Mouse (Mus musculus): ENCODE data around the gene Tpbgl.

The Tpbgl gene

DNA sequence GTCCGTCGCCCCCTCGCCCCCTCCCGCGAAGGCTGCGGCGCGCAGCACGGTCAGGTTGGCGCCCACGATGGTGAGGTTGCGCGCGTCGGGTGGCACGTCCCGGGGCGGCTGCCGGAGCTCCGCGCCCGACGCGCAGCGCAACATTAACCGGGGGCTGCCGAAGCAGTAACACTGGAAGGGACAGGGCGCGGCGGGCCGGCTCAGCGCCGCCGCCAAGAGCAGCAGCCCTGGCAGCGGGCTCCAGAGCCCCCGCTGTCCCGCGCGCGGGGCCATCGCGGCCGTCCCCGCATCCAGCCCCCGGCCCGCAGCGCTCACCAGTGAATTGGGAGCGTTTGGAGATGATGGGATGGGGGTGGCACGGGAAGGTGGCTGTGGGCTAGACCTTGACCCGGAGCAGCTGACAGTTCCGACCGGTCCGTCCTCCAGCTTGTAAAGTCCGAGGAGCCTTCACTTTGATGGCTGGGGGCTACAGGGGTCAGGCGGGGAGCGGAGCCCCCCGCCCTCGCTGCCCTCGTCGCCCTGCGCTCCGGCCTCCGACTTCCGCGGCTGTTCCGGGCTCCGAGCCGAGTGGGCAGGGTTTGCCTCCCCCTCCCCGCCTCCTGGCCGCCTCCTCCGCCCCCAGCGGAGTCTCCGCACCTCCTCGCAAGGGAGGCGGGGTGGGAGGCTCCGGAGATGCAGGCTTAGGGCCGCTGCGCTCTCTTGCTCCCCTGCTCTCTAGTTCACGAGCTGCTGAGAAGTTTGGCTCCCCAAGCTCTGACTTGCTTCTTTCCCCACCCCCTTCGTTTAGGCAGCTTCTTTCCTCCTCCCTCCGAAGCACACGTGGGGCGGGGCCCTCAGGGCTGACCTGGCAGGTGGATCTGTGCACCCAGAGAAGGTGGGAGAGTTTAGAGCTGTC is at the start of gene Tpbgl:
Gene Tpbgl (minus strand): TSS at position 728 of the 895 bp plus-strand sequence.
- no peak for ATAC-seq (ENCODE audit: insufficient number of reproducible peaks, low FRiP score, low TSS enrichment)

DNA sequence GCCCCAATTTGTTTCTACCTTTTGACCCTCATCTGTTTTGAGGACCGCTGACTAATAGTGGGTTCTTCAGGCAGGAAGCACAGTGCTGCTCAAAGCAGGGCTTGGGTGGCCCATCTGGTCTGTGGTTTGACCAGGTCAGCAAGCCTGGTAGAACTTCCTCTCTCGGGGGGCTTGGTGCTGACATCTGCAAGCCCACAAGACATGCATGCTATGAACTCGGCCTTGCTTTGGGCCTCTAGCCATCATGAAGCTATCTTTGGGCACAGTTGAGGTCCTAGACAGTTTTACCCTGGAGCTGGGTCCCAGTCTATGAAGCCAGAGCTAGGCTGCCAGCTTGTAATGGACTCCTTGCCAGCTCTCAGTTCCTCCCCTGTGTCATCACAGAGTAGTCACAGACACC is 48.0 kb upstream of the Tpbgl start:
- ATAC-seq (ENCODE audit: insufficient number of reproducible peaks, low FRiP score, low TSS enrichment) = no peak

DNA sequence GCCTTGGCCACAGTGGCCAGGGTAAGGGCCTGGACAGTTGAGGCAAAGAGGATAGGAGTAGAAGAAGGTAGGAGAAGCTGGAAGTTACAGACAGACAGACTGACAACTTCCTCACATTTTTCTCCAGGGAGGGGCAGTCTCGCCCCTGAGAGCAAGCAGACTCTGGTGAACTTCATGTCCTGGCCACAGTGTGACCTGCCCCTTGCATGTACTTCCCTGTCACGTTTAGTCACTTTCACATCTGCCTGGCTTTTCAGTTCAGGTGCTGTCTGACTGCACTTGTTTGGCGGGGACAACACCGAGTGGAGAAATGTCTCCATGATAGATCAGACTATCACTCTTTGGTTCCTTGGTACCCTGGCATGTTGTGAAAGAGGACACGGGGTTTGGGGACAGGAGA is 47.3 kb upstream of the Tpbgl start:
- ATAC-seq (ENCODE audit: insufficient number of reproducible peaks, low FRiP score, low TSS enrichment) = no peak

DNA sequence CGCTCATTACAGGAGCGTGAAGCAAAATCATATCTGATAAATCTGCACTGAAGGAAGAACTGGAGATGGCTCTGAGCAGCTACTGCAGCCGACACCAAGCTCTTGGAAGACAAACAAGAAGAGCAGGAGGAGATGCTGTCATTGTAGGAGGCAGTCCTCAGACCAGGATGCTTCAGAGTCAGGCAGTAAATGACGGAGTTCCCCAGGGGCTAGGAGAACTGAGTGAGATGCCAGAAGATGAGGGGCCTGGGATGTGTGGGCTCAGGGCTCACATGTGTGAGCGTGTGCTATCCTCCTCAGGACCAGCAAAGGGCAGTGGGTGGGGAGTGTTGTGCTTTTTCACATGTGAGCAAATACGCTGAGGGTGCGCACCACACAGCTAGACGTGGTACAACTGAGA is 46.3 kb upstream of the Tpbgl start:
- ATAC-seq (ENCODE audit: insufficient number of reproducible peaks, low FRiP score, low TSS enrichment) = no peak

DNA sequence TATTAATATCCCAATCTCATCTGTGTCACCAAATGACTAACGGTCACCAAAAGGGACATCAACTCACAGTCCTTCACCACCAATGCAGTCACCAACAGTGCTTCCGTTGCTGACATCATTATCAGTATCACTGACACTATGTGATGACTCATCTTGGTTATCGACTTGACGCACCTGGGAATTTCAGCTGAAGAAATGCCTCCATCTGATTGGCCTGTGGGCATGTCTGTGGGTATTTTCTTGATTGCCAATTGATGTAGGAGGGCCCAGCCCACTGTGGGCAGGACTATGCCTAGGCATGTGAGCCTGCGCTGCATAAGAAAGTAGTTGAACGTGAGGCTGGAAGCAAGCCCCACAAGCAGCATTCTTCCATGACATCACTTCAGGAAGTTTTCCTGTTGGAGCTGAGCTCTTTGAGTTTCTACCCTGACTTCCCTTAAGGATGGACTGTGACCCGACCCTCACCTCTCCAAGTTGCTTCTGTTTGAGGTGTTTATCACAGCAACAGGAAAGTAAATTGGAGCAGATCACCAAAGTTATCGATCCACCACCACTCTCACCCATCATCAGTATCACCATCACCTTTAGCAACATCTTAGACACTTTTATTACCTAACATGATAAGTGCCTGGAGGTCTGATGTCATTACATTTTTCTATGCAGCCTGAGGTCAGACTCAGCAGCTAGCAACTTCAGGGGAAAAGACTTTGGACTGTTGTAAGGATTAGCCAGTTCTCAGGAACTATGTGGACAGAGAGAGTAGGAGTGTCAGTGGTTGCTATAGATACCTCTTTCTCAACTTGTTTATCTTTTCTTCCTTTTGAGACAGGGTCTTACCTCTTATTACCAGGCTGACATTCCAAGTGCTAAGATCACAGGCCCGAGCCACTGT is 44.9 kb upstream of the Tpbgl start:
- no peak for ATAC-seq (ENCODE audit: insufficient number of reproducible peaks, low FRiP score, low TSS enrichment)

DNA sequence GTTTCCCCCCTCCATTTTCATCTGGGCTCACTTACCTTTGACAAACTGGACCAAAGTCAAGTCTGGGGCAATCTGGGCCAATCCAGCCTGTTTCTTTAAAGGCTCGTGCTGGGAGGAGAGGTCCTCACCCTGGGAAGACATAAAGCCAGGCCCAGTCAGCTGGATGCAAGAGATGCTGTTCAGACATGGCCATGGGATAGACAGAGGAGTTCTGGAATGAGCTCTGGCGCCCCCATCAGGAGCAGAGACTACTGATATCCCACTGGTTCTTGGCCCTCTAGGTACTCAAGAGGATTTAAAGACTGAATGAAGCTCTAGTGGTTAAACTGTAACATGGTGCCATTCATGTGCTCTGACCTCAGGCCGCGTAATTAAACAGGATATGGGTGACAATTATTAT is 44.0 kb upstream of the Tpbgl start:
- ATAC-seq (ENCODE audit: insufficient number of reproducible peaks, low FRiP score, low TSS enrichment) = no peak

DNA sequence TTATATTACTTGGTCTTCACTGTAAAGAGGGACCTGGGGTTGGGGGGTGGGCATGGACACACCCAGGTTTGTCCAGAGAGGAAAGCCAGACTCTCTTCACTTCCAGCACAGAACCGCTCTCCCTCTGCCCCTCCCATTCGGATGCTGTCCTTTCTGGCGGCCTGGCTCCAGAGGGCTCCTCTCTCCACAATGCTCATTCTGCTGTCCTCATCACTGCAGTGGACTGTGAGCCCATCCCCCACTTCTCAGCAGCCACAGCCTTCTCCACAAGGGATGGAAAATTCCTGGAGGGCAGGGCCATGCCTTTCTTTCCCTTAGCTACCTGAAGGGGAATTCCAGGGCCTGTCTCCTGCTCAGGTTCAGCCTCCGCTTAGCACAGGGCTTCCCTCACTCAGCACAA is 41.9 kb upstream of the Tpbgl start:
- no peak for ATAC-seq (ENCODE audit: insufficient number of reproducible peaks, low FRiP score, low TSS enrichment)

DNA sequence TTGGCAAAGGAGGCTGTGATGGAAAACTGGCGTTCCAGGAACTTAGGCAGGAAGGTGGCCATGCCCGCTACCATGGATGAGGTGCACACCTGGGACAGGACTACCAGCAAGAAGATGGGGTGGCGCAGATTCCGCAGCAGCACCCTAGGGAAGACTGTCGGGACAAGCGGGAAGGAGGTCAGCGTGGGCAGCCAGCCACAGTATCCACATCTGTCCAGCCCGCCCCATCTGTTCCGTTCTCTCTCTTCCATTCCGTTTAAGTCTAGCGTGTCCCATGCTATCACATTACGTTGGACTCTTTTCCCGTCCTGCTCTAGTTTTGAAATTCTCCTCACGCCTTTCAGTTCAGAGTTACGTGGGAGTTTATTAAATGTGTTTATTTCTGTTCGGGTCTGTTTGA is 40.2 kb upstream of the Tpbgl start:
- no peak for ATAC-seq (ENCODE audit: insufficient number of reproducible peaks, low FRiP score, low TSS enrichment)

DNA sequence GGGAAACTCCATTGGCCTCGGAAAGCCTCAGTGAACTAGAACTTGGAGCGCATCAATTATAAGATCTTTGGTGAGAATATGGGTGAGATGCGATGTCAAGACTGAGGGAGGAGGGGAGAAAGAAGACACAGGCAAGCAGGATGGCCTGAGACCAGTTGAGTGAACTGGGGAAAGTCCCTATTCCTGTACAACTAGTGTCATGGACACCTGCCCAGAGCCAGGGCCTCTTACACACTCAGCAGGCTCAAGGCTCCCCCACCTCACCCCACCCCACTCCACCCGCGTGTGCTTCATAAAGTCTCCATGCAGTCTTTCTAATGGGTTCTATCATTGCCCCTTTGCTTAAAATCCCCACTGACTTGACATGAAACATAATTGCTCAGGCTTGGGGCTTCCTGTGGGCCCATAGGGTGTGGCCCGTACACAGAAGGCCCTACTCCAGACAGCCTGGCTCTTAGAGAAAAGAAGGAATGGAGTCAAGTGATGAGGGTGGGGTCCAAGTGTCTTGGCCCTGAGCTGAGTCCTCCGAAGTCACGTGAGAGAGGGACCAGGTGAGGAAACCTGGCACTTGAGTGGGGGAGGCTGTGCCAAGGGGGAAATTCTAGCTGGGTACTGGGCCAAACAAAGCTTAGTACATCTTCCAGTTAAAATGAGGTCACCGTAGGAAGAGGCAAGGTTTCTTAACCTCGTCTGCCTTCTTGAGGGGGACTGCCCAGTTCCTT is 39.0 kb upstream of the Tpbgl start:
- no peak for ATAC-seq (ENCODE audit: insufficient number of reproducible peaks, low FRiP score, low TSS enrichment)

DNA sequence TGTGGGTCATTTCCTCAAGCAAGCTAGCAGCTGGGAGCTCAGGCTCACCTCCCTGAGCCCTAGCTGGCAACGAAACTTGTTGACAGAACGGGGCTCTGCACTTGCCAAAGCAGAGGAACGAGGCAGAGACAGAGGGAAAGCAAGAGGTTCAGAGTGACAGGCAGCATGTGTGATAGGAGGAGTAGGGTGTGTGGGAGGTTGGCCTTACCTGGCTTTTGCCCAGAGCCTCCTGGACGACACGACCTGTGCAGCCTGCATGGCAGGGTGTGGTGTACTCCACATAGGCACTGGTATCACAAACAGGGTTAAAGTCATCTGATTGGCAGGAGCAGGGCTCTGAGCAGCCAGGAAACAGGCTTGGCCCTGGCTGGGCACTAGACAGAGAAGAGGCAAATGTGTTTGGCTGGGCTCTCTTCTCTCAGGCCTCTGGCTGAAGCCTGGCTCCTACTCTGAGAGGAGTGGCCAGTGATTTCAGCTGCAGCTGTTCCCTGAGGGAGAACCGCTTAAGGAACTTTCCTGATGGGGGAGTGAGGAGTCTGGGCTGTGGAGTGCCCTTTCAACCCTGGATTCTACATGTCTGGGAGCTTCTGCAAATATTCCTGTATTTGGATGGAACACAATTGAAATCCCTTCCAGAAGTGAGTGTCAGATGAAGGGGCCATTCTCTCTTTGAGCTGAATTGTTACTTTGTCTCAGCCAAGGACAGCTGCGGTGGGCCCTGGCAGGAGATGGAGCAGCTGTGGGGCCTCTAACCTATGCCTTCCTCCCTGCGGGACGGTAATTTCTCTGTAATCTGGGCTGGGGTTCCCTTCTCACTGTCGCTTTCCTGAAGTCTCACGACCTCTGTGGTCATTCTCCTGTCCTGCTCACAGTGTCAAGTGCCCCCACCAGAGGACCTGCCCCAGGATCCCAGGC is 37.9 kb upstream of the Tpbgl start:
- peak; percentile 85 for ATAC-seq (ENCODE audit: insufficient number of reproducible peaks, low FRiP score, low TSS enrichment)

DNA sequence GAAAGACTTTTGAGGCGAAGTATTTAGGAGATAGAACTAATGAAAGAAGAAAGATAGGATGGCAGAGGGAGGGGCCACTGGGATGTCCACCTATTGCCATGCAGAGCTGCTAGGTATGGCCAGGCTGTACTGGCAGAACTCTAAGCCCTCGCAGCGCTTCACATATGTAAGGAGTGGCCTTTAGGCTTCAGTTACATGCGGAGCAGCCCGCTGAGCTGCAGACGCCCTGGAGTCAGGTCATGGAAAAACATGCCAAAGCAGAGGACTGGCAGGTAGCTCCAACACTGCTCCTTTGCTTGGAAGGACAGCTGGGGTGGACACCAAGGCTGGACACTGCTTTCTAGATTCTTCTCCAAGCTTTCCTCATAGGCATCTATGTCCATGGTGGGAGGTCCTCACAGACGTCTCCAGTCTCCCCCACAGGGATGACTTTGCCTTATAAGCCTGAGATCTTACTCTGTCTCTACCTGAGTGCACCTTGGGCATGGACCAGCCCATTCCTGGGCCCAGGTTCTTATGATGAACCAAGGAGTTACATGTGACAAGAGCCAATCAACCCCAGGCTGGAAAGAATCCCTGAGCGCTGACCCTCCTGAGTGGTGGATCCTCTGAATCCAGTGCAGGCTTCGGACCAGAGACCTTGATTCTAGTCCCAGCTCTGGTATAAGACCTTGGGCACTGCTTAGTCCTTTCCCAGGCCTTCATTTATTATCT is 36.8 kb upstream of the Tpbgl start:
- ATAC-seq (ENCODE audit: insufficient number of reproducible peaks, low FRiP score, low TSS enrichment) = no peak

DNA sequence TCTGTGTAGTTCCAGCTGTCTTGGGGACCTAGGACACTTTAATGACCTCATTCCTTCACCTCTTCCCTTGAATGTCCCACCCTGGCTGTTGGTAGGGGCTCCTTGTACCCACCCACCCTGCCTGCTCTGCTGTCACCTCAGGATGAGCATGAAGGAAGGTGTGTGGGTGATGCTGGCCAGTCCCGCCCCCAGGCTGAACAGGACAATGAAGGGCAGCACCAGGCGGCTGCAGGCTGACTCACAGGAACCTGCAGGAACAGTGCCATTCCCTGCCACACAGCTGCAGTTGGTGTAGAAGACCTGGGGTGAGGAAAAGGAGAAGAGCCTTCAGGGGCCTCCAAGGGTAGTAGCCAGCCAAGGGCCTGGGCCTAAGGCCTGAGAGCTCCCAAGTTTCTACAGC is 35.4 kb upstream of the Tpbgl start:
- no peak for ATAC-seq (ENCODE audit: insufficient number of reproducible peaks, low FRiP score, low TSS enrichment)

DNA sequence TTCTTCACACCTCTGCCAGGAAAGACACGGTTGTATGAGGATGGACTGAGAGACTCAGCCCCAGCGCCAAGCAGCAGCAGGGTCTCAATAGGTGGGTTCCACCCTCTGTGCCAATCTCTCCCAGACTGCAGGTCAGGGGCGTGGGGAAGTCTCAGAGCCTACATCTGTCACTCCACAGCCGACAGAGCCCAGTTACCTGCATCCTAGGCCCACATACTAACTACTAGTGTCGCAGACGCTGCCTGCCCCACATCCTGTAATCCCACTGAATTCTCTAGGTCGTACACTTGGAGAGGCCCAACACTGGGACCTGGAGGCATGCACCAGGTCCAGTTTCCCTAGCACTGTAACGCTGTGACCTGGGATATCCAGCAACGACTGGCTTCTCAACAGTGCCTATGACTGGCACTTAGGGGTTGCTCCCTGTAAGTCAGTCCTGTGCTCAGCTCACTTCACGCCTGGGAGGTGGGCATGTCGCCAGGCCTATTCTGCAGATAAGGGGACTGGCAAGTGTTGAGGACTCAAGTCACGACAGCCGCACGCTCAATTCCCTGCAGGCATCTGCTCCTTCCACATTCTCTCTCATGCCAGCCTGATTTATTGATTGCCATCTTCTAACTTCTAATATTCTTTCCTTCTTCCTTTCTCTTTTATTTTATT is 34.8 kb upstream of the Tpbgl start:
- ATAC-seq (ENCODE audit: insufficient number of reproducible peaks, low FRiP score, low TSS enrichment) = no peak

DNA sequence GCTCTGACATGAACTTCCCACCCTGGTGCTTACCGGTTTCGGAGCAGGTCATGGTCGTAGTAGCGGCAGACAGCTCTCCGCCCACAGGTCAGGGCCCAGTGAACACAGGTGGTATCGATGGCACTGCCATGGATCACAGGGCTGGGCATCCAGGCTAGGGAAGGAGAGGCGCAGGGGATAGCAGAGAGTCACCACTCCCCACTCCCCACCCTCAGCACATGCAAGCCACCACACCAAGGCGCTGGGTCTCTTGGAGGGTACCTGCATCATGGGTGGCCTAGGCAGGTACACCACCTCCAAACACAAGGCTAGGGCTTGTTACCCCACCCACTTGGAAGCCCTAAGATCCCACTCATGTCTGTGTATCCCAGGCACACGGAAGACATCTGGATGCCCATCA is 34.2 kb upstream of the Tpbgl start:
- ATAC-seq (ENCODE audit: insufficient number of reproducible peaks, low FRiP score, low TSS enrichment) = no peak

DNA sequence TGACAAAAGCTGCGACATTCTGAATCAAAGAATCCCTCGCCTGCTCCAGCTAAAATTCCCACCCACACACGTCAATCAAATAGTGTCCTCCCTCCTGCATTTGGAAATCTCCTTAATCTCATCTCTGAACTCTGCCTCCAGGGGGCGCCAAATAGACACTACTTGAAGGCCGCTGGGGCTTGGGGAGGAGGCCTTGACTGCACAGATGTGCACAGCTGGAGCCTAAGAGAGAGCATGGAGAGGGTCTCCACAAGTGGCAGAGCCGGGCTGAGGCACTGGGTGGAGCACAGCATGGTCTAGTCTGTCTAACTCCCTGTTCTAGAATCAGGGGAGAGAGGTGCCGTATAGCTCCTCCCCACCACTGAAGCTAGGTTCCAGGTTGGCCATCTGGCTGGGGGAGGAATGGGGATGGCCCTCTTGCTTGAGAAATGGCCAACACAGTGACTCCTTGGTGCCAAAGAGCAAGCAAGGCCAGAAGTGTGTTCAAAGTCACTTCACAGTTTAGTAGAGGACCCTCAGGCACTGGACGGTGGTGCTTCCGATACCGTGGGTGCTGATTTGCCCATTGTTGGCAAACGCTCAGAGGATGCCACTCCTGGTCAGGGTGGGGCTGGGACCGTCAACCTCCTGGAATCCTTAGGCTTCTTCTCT is 32.6 kb upstream of the Tpbgl start:
- ATAC-seq (ENCODE audit: insufficient number of reproducible peaks, low FRiP score, low TSS enrichment) = no peak

DNA sequence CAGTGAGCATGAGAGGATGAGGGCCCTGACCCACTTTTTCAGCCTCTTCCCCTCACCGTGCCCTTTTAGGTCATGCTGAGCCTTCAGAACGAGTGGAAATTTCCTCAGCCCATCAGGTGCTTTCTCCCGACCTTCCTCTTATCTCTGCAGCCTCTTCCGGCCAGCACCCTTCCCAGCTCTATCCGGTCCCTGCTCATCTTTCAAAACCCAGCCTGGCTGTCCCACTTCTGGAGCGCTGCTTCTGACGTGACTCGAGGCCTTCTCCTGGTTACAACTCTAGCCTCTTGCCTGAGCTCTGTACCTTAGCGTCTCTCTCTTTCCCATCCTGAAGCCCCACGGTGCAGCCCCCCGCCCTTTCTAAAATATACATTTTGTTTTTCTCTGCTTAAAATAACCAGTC is 27.3 kb upstream of the Tpbgl start:
- ATAC-seq (ENCODE audit: insufficient number of reproducible peaks, low FRiP score, low TSS enrichment) = no peak

DNA sequence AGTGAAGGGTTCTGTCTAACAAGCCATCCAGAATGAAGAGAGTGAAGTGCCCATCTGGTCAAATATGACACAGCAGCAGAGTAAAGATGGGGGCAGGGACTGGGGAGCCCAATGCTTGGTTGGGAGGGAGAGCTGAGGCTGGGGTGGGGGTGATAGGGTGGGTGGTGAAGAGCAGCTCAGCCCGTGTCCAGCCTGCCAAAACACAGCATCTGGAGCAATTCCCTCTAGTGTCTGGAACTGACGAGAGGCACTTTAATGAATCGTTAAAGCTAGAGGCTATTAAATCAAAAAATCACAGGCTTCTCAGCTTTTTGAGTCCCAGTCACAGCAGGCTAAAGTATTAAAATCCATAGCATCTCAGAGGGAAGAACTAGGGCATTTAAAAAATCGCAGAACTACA is 22.7 kb upstream of the Tpbgl start:
- no peak for ATAC-seq (ENCODE audit: insufficient number of reproducible peaks, low FRiP score, low TSS enrichment)

DNA sequence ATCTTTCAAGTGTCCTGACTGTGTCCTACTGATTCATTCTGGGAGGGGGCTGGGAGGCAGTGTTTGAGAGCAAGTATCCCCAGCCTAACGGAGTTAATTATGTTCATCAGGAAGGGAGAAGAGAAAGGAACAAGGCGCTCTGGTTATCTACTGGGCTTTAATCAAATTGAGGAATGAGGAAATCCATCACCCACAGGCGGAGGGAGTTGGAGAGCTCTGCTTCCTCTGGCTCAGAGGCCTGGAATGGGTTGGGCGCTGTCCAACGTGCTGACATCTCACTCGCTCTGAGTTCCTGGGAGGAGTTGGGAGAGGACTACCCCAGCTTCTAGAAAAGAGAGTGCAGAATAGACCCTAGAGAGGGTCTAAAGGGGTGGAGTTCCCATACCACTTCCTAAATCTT is 21.7 kb upstream of the Tpbgl start:
- no peak for ATAC-seq (ENCODE audit: insufficient number of reproducible peaks, low FRiP score, low TSS enrichment)
